Mouse (Mus musculus): Measurements from ENCODE around the gene Caskin2. TPM values are rescaled to one million over a fixed set of nuclear protein-coding genes. Genes with fewer than 3 reads are reported as not detected.

Caskin2 gene
- total RNA-seq, 1 experiment from 2014 or later: 2.3 TPM

DNA sequence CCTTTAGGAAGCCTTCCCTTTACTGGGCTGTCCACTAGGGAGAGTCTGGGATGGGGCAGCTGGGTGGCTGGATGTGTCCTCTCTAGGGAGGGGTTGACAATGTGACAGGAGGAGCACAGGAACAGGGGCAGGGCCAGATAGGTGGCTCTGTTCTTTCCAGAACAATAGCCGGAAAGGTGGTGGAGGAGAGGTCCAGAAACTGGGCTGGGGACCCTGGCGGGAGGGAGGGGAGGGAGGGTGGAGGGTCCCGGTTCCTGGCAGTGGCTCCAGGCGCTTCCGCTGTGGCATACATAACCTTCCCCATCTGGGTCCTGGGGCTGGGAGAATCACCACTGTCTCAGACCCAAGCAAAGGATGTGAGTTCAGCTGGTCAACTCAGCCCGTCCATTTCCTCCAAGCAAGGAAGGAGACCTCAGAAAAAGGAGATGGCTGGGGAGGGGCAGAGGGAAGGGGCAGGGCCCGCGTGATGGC lies 4.1 kb downstream of the Caskin2 start:
- no peak for ATAC-seq (ENCODE audit: extremely low read depth, insufficient number of reproducible peaks, low FRiP score, poor library complexity, severe bottlenecking)

DNA sequence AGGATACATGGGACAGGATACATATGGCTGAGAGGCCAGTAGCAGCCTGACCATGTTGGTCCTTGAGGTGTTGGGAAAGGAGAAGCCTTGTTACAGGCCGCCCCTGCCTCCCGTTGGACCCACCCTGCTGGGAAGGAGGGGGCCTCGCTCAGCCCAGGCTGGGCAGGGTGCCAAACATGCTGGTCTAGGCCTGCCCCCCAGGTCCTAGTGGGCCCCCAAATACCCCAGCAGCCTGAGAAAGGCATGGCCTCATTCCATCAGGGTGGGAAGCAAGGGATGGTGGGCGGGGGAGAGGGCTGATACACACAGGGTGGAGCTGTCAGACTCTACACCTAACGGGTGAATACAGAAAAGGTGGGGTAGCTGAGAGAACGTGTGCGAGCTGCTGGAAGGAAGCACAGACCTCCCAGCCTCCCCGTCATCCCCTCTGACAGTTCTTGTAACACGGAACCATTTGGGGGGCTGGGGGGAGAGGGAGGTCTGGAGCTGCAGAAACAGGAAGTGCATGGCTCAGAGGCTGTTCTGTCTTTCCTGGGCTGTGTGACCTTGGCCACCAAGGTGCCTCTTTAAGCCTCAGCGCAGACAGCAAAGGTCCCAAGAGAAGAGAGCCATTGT lies 4.6 kb downstream of the Caskin2 start:
- no peak for ATAC-seq (ENCODE audit: extremely low read depth, insufficient number of reproducible peaks, low FRiP score, poor library complexity, severe bottlenecking)

- ATAC-seq (ENCODE audit: extremely low read depth, insufficient number of reproducible peaks, low FRiP score, poor library complexity, severe bottlenecking): no peak
Measured at GRCm38 (mm10) chr11:115807971-115808370, 5.5 kb downstream of the Caskin2 start.

DNA sequence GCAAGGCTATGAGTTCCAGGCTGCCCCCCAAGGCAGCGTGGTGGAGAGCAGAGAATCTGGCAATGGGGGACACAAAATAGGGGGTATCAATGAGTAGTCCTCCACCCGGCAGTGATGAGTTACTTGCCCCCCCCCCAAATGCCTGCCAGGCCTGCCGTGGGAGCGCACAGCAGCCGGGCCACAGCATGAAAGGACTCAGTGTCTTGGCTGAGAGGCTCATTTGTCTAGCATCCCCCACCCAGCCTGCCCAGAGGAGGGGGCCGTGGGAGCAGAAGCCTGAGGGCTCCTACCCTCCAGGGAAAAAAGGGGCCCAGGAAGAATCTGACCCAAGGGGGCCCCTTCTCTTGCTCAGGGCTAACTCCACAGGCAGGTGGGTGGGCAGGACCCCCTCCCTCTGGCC lies 6.1 kb downstream of the Caskin2 start:
- ATAC-seq (ENCODE audit: extremely low read depth, insufficient number of reproducible peaks, low FRiP score, poor library complexity, severe bottlenecking): no peak

DNA sequence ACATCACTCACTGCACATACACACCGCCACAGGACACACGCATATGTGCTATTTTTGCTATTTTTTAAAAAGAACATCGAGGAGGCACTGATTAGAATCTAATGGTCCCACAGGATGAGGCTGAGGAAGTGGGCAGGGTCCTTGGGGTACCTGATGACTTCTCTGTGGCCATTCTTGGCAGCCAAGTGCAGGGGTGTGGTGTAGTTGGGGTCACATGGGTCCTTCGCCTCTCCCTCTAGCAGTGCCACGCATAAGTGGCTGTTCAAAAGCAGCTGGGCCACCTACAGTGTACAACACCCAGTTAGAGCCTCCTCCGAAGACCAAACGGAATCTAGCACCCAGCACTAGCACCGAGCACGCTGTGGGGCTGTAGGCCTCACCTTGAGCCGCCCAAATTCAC lies 7.3 kb downstream of the Caskin2 start:
- ATAC-seq (ENCODE audit: extremely low read depth, insufficient number of reproducible peaks, low FRiP score, poor library complexity, severe bottlenecking): no peak

- no peak for ATAC-seq (ENCODE audit: extremely low read depth, insufficient number of reproducible peaks, low FRiP score, poor library complexity, severe bottlenecking)
Measured at GRCm38 (mm10) chr11:115805005-115805404, 8.4 kb downstream of the Caskin2 start.

DNA sequence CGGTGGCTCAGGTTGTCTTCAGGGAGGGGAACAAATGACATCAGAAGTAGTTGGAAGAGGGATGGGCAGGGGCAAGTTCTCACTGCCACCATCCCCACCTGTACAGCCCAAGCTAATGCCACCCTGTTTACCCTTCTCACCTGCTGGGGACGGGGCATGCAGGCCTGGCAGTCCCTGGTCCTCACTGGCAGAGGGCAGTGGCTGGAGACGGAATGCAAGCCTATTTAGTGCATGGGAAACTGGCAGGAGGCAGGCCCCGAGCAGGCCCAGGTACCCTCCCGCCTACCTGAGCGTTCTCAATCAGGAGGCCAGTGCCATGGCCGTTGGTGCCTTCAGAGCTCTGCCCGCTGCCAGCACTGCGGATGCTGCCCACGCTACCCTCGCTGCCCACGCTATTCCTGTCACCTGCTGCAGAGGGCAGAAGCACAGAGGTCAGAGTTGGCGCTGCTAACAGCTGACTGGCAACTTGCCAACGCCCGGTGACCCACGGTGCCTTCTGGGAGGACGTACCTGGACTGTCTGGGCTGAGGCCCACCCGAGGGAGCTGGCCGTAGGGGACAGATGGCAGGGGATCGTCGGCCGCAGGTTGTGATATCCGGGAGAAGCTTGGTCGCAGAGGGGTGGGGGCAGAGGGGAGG lies 10.2 kb downstream of the Caskin2 start:
- no peak for ATAC-seq (ENCODE audit: extremely low read depth, insufficient number of reproducible peaks, low FRiP score, poor library complexity, severe bottlenecking)

DNA sequence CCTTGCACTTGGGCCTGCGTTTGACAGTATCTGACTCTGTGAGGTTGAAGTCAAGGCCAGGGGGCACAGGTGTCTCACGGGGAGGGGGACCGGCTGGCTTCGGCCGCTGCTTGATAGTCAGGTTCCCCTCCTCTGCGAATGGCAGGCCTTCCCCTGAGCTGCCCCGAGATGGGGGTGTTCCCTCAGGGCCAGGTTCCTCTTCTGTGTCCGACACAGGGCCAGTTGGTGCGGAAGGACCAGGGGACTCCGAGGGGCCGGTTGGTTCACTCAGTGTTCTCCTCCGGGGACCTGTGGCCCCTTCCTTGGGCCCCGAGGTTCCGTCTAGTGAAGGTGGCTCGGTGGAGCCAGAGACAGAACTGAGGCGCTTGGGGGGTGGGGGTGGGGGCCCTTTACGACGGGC lies 12.5 kb downstream of the Caskin2 start:
- ATAC-seq (ENCODE audit: extremely low read depth, insufficient number of reproducible peaks, low FRiP score, poor library complexity, severe bottlenecking): no peak

DNA sequence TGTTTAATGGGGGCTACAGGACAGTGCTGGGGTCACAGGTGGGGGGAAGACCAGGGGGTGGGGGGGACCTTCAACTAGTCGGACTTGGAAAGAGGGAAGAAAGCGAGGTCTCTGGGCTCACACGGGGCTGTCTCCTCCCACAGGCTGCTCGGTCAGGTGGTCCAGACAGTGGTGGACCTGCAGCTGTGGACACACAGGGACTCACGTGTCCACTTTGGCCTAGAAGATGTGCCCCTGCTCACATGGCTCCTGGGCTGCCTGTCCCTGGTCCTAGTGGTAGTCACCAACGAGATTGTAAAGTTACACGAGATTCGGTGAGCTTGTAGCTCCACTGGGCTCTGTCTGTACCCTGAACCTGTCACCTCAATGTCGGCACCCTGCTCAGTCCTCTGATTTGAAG lies 15.8 kb downstream of the Caskin2 start:
- no peak for ATAC-seq (ENCODE audit: extremely low read depth, insufficient number of reproducible peaks, low FRiP score, poor library complexity, severe bottlenecking)

GRCm38 (mm10) chr11:115796898-115797297 lies 16.5 kb downstream of the Caskin2 start:
- ATAC-seq (ENCODE audit: extremely low read depth, insufficient number of reproducible peaks, low FRiP score, poor library complexity, severe bottlenecking): no peak

DNA sequence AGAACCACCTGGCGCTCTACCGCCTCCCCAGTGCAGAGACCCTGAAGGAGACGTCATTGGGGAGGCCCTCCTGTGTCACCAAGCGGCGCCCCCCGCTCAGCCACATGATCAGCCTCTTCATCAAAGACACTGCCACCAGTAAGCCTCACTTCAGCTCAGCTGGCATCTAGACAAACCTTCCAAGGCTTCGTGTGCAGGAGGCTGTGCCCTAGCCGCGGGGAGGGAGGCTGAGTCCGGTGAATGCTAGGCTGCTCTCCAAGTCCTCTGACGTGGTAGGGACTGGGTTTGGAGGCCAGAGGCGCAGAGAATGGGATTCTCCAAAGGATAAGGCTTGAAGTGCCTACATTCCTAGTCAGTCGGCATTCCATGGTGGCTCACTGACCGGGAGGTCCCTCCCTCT lies 21.1 kb downstream of the Caskin2 start:
- ATAC-seq (ENCODE audit: extremely low read depth, insufficient number of reproducible peaks, low FRiP score, poor library complexity, severe bottlenecking): no peak

DNA sequence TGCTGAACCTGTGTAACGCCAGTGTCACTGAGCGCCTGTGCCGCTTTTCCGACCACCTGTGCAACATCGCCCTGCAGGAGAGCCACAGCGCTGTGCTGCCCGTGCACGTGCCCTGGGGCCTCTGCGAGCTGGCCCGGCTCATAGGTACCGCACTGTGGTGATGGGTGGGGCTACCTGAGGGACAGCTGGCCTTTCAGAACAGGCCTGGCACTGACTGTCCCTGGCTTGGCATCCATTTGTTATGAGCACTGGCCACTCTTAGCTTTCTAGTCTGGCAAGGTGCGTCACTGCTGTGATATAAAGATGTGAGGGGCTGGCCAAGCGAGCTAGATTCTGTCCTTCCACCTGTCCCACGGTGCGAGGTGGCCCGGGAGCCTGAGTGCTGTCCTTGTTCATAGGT lies 21.5 kb downstream of the Caskin2 start:
- ATAC-seq (ENCODE audit: extremely low read depth, insufficient number of reproducible peaks, low FRiP score, poor library complexity, severe bottlenecking): no peak

- no peak for ATAC-seq (ENCODE audit: extremely low read depth, insufficient number of reproducible peaks, low FRiP score, poor library complexity, severe bottlenecking)
Measured at GRCm38 (mm10) chr11:115789787-115790186, 23.7 kb downstream of the Caskin2 start.

DNA sequence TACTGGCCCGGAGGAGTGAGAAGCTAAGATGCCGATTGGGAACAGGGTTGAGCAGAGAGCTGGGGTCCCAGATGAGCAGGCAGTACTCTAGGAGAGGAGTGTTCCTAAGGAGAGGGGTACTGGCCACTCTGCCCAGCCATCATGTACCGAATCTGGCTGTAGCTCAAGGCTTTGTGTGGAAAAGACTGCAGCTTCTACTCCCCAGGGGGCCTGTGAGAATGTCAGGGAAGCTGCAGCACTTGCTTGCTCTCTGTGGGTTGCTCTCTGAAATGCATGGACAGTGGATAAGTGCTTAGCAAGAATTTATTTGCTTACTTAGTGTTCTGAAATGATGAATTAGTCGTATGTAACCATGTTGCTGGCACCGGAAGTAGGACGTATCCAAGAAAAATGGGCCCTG lies 27.0 kb downstream of the Caskin2 start:
- ATAC-seq (ENCODE audit: extremely low read depth, insufficient number of reproducible peaks, low FRiP score, poor library complexity, severe bottlenecking): no peak

- ATAC-seq (ENCODE audit: extremely low read depth, insufficient number of reproducible peaks, low FRiP score, poor library complexity, severe bottlenecking): no peak
Measured at GRCm38 (mm10) chr11:115780141-115781070, 33.0 kb downstream of the Caskin2 start.

DNA sequence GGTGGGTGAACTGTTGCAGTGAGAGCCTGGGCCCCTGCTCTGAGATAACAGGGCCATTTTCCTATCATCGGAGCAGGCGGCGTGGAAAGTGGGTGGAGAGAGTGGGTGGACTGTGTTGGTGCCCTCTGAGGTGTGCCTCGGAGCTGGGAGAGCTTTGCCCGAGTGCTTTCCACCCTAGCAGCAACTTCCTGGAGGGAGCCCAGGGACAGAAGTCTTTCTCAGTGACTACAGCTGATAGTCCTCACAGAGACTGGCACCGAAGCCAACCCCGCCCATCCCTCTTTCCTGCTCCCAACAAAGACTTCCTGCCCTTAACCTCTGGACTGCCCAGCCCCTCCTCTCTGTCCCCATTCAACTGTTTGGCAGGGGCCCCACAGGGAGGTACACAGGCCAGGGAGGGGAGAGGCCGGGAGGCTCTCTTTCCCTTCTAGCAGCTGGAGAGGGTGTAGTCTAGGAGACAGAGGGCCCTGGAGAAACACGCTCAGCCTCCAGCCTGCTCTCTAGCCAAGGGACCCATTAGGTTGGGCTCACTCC lies 34.3 kb downstream of the Caskin2 start:
- no peak for ATAC-seq (ENCODE audit: extremely low read depth, insufficient number of reproducible peaks, low FRiP score, poor library complexity, severe bottlenecking)

GRCm38 (mm10) chr11:115777487-115778335 lies 35.7 kb downstream of the Caskin2 start:
- no peak for ATAC-seq (ENCODE audit: extremely low read depth, insufficient number of reproducible peaks, low FRiP score, poor library complexity, severe bottlenecking)

- ATAC-seq (ENCODE audit: extremely low read depth, insufficient number of reproducible peaks, low FRiP score, poor library complexity, severe bottlenecking): no peak
Measured at GRCm38 (mm10) chr11:115776954-115777353, 36.5 kb downstream of the Caskin2 start.

Measured in neutrophil, adult 5-6 weeks (primary cell).